Mouse (Mus musculus) neural tube, embryonic 11.5 days (tissue): Measurements from ENCODE around the gene Prkacb. TPM values are rescaled to one million over a fixed set of nuclear protein-coding genes. Genes with fewer than 3 reads are reported as not detected.

Experiments used
- ATAC-seq: fragments of 200-750 bp; cut with Nextera tagmentation; 2 replicates; pipeline ENCODE4 v1.8.0; 2017; ENCODE audit warnings: moderate number of reproducible peaks, mild to moderate bottlenecking, moderate TSS enrichment, moderate library complexity; ENCODE audit not compliant: insufficient read depth, low FRiP score, low TSS enrichment
- DNase-seq: peaks from one replicate; pipeline ENCODE4 v3.0.0-alpha.2; 2015; ENCODE audit warnings: low spot score
- H3K27ac ChIP-seq: fragments of 300-500 bp; sonication (generic); 2 replicates; pipeline ENCODE4 v1.5.1; 2014; ENCODE audit warnings: low read depth, mild to moderate bottlenecking, low read length
- H3K27me3 ChIP-seq: fragments of 300-500 bp; sonication (generic); 2 replicates; pipeline ENCODE4 v1.6.1; 2014; ENCODE audit warnings: mild to moderate bottlenecking, low read length, mixed read lengths; ENCODE audit not compliant: control insufficient read depth, insufficient read depth
- H3K36me3 ChIP-seq: fragments of 300-500 bp; sonication (generic); 2 replicates; pipeline ENCODE4 v1.6.1; 2014; ENCODE audit warnings: mild to moderate bottlenecking, low read length, moderate library complexity, mixed read lengths; ENCODE audit not compliant: control insufficient read depth, insufficient read depth
- H3K4me1 ChIP-seq: fragments of 300-500 bp; sonication (generic); 2 replicates; pipeline ENCODE4 v1.6.1; 2014; ENCODE audit warnings: low read length, mixed read lengths; ENCODE audit not compliant: control insufficient read depth, insufficient read depth
- H3K4me2 ChIP-seq: fragments of 300-500 bp; sonication (generic); 2 replicates; pipeline ENCODE4 v1.6.1; 2014; ENCODE audit warnings: low read depth, mild to moderate bottlenecking, moderate library complexity
- H3K4me3 ChIP-seq: fragments of 300-500 bp; sonication (generic); 2 replicates; pipeline ENCODE4 v1.5.1; 2014; ENCODE audit warnings: low read depth, low read length
- H3K9ac ChIP-seq: fragments of 300-500 bp; sonication (generic); 2 replicates; pipeline ENCODE4 v1.6.1; 2014; ENCODE audit warnings: mild to moderate bottlenecking, low read length
- H3K9me3 ChIP-seq: fragments of 300-500 bp; sonication (generic); 2 replicates; pipeline ENCODE4 v1.6.1; 2016; ENCODE audit warnings: low read length; ENCODE audit not compliant: control insufficient read depth
- WGBS: fragments of 180-500 bp; shearing (Covaris S2); extraction: QIAGEN DNeasy Blood & Tissue Kit; methylation state at CpG from one replicate; pipeline ENCODE4 v1.1.7; 2014; 5-methylcytosine and 5-hydroxymethylcytosine counted together
- polyA plus RNA-seq: library from polyadenylated mRNA; unstranded; fragments of >200 nt; fragmentation: Nextera tagmentation; extraction: Ambion mirVana; gene quantifications from 2 replicates; pipeline ENCODE4 v1.2.1, GENCODE M21; 2014

Gene Prkacb
- polyA plus RNA-seq, 1 experiment from 2014 or later: 80.6 TPM

DNA sequence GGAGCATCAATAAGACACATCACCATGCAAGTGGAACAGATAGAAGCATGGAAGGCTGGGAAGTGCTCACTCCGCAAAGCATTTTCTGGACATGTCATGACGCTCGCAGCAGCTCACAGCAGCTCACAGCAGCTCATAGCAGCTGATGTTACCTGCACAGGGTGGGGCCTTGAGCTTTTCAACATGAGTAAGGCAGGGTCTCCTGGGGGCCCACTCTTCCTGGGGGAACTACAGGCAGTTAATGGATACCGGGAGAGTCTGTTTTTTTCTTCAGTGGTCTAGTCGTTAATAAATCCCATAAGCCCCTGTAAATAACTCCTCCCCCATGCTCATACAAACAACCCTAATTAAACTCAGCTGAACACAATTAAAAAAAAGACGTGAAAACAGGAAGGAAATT is 30.7 kb upstream of the Prkacb start:
- Histone ChIP-seq H3K27ac (no peak overlapping the region), H3K9me3 (no peaks in the 10 kb centered on the region), H3K4me2 (no peak overlapping the region), H3K27me3 (no peaks in the 10 kb centered on the region), H3K9ac (no peak overlapping the region), H3K36me3 (no peaks in the 10 kb centered on the region), H3K4me3 (no peak overlapping the region), H3K4me1 (no peaks in the 10 kb centered on the region)
- ATAC-seq: no peak
- 78% methylated on average over 6 of the region's 6 CpGs for WGBS
- DNase-seq: no peak

DNA sequence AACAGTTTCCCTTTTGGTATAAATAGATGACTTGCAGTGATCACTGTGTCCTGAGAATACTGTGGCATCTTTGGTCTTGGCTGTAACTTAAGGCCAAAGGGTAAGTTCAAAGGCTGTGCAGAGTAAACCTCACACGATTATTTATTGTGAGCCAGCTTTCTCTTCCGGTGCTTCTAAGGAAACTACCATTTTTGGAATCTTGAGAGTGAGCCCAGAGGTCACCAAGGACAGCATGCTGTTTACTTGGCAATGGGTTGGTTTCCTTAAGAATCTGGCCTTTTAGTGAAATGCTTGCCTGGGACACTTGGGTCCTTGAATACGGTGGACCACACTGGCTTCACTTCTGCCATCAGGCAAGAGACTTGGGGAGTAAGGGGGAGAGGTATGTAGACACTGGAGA is 30.0 kb upstream of the Prkacb start:
- 67% methylated on average over 3 of the region's 3 CpGs for WGBS
- no peak overlapping the region for H3K27ac ChIP-seq
- no peak for ATAC-seq

DNA sequence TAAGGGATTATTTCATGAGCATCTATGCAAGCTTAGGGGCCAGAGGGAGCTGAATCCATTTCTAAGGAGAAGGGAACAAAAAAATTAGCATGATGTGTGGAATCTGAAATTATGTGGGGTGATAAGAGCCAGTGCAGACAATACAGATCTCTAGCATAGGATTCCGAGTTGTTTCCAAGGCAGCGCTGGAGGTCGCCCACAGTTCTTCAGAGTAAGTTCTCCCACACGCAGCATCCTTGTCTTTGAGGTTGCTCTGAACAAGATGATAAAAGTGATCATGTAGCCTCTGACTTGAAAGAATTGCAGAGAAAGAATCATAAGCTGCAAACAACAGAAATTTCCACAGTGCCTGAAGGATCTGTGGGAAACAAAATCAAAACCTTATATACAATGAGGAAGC is 7.9 kb upstream of the Prkacb start:
- H3K9ac ChIP-seq: no peak overlapping the region
- 92% methylated on average over 4 of the region's 4 CpGs for WGBS
- H3K9me3 ChIP-seq: no peaks in the 10 kb centered on the region
- ATAC-seq (no peak), DNase-seq (no peak)
- H3K27ac ChIP-seq: no peak overlapping the region
- H3K4me2 ChIP-seq: no peak overlapping the region
- no peaks in the 10 kb centered on the region for H3K36me3 ChIP-seq
- H3K4me1 ChIP-seq: no peaks in the 10 kb centered on the region
- no peak overlapping the region for H3K4me3 ChIP-seq
- H3K27me3 ChIP-seq: no peaks in the 10 kb centered on the region

More for the DNA sequence above, 30.0 kb upstream of the Prkacb start:
- Histone ChIP-seq H3K4me3 (no peak overlapping the region), H3K9ac (no peak overlapping the region), H3K36me3 (no peaks in the 10 kb centered on the region), H3K27me3 (no peaks in the 10 kb centered on the region), H3K4me2 (no peak overlapping the region), H3K4me1 (no peaks in the 10 kb centered on the region), H3K9me3 (no peaks in the 10 kb centered on the region)
- no peak for DNase-seq

DNA sequence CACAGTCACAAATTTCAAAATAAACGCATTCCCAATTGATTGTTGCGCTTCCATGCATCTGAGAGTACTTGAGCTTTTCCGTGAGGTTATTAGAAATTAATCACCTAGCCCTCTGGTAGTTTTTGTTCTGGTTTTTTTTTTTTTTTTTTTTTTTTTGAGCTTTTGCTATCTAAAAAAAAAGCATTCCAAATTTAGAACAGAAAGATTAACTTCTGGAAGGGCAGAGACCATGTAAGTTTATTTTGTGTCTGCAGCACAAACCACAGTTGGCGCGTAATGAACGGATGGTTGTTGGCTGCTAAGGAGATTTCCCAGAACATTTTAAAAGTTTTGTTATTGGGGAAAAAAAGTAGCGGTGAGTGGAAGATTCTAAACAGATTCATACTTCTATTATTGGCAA is 834 bp upstream of the Prkacb start:
- Histone ChIP-seq H3K4me1 (peaks cover 12% of the 10 kb centered on the region), H3K27me3 (no peaks in the 10 kb centered on the region), H3K36me3 (no peaks in the 10 kb centered on the region), H3K9ac (peak overlapping the region; percentile 94), H3K27ac (no peak overlapping the region), H3K4me3 (peak overlapping the region; percentile 94), H3K4me2 (peak overlapping the region; percentile 74), H3K9me3 (no peaks in the 10 kb centered on the region)
- no peak for DNase-seq
- 71% methylated on average over 7 of the region's 7 CpGs for WGBS
- no peak for ATAC-seq

DNA sequence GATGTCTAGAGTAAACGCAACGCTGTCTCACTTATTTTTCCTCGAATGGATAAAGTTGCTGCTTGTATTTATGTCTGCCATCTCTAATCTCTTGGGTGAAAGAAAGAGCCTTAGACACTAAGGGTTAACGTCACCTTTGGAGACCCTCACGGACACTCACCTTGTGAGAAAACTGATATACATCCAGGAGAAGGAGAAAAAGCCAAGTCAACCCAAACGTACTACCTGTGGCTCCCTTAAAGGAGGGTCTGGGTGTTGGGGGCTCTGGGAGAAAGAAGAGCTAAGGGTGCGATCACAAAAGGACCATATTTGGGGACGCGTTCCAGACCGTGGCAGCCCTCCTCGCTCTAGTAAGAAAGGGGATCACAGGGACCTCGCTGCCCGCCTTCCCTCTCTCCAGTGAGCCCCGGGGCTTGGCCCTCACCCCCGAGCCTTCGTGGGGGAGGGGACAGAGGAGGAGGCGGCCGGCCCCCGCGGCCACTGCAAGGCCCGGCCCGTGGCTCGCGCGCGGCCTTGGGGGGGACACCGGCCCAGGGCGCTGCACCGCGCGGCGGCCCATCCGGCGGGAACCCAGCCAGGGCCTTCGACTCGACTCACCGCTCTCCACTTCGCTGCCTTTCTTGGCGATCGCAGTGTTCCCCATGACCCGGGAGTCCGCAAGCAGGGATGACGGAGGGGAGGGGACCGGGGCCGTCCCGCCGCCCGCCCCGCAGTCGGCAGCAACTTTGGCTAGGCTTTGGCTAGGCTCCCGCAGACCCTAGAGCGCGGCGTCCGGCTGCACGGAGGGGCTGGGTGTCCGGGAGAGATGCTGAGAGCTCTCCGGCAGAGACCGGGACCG is 530 bp downstream of the Prkacb start:
- no peaks in the 10 kb centered on the region for H3K36me3 ChIP-seq
- peak overlapping the region; percentile 77 for H3K4me2 ChIP-seq
- peaks cover 12% of the 10 kb centered on the region for H3K4me1 ChIP-seq
- peak overlapping the region; percentile 94 for H3K9ac ChIP-seq
- peak; percentile 67 for ATAC-seq
- DNase-seq: no peak
- H3K4me3 ChIP-seq: peak overlapping the region; percentile 94
- peak overlapping the region; percentile 79 for H3K27ac ChIP-seq
- no peaks in the 10 kb centered on the region for H3K9me3 ChIP-seq
- under 1% methylated on average over 50 of the region's 60 CpGs for WGBS
- no peaks in the 10 kb centered on the region for H3K27me3 ChIP-seq

DNA sequence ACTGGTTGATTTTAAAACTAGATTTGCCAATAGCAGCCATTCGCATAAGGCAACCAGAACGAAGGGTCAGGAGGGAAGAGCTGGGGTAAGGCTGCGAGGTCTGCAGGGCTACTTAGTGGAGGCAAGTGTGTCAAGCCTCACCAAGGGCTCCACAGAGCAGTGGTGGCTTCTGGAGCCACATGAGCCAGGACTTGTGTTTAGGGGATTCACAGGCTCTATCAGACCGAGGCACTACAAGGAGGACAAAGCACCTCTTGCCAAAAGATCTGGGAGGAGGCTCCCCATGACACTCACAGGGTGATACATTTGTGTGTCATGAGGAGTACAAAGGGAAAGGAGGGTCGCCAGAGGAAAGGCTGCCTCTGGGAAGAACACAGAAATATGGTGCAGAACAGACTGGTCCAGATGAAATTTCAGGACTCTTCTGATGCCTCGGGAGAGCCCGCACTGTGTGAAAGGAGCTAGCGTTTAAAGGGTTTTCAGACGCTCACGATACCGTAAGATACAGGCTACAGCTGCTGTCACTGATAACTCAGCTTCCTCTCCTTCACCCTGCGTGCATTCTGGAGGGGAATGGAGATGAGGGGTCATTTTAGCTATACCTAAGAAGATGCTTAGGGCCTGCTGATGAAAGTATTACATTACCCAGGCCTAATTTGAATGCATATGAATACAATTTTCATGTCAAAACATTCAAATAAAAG is 19.1 kb downstream of the Prkacb start:
- Histone ChIP-seq H3K27me3 (no peaks in the 10 kb centered on the region), H3K27ac (no peak overlapping the region), H3K4me2 (no peak overlapping the region), H3K9me3 (no peaks in the 10 kb centered on the region), H3K4me3 (no peak overlapping the region), H3K36me3 (no peaks in the 10 kb centered on the region), H3K9ac (no peak overlapping the region), H3K4me1 (no peaks in the 10 kb centered on the region)
- ATAC-seq (no peak), DNase-seq (no peak)
- 91% methylated on average over 12 of the region's 12 CpGs for WGBS

DNA sequence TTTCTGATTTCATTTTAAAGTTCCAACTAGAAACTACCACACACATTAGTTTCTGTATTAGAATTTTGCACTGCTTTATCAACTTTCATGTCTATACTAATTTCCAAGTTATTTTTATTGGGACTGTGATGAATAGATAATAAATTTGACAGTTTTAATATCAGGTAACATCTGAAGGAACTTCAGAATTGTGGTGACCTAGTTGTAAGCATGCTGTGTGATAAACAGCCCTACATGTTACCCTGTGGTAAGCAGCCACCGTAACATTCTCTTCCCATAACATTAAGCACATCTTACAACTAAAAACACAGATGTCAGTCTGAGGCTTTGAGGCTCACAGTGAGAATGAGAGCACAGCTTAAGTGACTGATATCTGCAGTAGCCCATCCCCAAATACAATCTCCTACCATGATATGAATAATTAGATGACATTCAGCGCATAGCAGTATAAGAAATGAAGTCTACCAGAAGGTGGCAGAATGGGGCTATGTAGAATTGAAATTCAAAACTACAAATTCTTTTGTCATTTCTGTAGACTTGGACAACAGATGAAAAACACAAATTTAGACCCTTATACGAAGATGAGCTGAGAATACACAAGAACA is 20.5 kb downstream of the Prkacb start:
- ATAC-seq (no peak), DNase-seq (no peak)
- WGBS: 91% methylated on average over 3 of the region's 3 CpGs
- Histone ChIP-seq H3K4me3 (no peak overlapping the region), H3K27me3 (no peaks in the 10 kb centered on the region), H3K27ac (no peak overlapping the region), H3K4me2 (no peak overlapping the region), H3K4me1 (no peaks in the 10 kb centered on the region), H3K9me3 (no peaks in the 10 kb centered on the region), H3K9ac (no peak overlapping the region), H3K36me3 (no peaks in the 10 kb centered on the region)

DNA sequence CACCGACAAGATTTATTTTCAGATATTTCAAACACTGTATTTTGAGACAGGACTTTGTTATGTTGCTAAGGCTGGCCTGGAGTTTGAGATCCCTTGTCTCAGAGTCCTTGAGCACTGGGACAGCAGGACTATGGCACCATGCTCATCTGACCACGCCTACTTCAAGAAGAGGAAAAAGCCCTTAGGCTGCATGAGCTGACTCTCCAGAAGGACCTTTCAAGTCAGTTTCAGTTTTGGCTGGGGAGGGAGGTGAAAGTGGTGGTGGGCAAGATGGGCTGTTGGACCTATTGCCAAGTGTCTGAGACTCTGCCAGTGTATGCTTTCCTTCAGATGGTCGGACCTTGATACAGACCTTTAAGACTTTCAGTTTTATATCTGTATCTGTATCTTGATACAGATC is 28.6 kb downstream of the Prkacb start:
- H3K36me3 ChIP-seq: no peaks in the 10 kb centered on the region
- H3K27me3 ChIP-seq: no peaks in the 10 kb centered on the region
- 91% methylated on average over 3 of the region's 3 CpGs for WGBS
- H3K4me2 ChIP-seq: no peak overlapping the region
- H3K9me3 ChIP-seq: no peaks in the 10 kb centered on the region
- H3K4me1 ChIP-seq: peaks cover 3% of the 10 kb centered on the region; the same call in 1 of the 2 replicates
- H3K27ac ChIP-seq: no peak overlapping the region
- no peak overlapping the region for H3K4me3 ChIP-seq
- ATAC-seq (no peak), DNase-seq (no peak)
- no peak overlapping the region for H3K9ac ChIP-seq
